Mouse (Mus musculus): Measurements from ENCODE around the gene Lpar5.

Lpar5 gene

GRCm38 (mm10) chr6:125087937-125088336 is 20.2 kb downstream of the Lpar5 start:
- DNase-seq = no peak

DNA sequence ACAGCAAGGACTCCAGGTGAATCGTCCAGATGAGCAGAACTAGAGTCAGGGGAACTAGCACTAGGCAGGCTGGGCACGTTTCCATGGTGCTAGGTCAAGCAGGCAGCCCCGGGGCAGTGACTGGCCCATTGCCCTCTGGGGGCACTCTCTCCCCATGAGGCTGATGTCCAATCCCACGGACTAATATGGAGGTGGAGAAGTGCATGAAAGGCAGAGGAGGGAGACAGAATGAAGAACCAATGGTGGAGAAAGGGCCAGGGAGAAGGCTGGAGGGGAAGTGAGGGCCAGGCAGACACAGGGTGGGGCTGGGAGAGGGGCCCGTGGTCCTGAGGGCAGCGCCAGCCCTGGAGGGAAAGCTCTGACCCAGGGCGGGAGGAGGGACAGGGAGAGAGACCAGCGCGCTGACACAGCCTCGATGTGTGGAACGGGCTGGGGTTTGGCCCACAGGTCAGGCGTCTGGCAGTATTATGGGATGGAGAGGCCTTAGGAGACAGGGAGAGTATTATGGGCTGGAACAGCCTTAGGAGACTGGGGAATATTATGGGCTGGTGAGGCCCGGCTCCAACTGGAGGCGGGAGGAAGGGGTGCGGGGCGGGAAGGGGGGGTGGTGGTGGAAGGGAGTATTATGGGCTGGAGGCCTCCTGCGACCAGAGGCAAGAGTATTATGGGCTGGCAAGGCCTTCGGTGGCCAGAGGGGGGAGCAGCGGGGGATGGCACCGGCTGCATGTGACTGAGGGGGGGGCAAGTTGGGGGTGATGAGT is 21.0 kb downstream of the Lpar5 start:
- DNase-seq = peak; percentile 71 to 77

GRCm38 (mm10) chr6:125089521-125090321 is 22.0 kb downstream of the Lpar5 start:
- peak; percentile 69 to 78 for DNase-seq

DNA sequence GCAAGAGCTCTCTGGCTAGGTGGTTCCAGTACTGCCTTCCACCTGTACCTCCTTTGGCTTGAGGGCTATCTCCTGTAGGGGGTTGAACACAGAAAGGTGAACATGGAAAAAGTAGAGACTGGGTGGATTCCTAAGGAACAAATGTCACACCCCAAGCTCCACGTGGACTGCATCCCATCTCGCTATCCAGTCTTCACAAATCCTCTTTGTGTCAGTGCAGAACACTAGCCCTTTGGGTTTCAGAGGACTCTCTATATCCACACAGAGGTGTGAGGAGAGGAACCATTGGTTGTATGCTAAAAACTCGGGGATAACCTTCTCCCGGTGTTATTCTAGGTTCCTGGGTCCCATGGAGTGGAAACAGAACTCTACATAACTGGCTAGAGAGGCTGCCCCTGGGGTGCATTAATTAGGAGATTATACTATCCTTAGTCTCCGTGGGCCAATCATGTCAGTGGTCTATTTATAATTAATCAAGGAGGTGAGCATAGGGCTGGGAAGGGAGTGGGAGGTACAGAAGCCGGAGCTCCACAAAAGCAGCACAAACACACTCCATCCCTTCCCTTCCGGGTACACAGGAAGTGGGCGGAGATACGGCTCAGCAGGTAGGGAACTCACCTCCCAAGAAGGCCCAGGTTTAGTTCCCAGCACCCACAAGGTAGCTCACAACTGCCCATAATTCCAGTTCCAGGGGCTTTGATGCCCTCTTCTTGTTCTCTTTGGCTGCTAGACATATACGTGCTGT is 22.8 kb downstream of the Lpar5 start:
- DNase-seq = no peak

DNA sequence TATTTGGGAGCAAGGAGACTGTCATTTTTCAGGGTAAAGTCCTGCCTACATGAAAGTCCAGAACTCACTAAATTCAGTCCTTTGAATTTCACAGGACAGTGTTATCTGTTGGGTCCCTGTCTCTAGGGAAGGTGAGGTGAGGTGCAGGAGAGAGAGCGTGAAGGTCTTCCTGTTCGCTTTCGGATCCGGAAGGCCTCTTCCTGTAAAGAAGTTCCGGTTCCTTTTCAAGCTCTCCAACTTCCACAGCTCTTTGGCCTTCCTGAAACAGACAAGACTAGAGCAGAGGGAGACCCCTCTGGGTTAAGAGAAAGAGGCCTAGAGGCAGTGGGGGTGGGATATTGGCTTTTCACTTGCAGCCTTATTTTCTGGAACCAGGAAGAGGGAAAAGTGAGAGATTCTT is 24.7 kb downstream of the Lpar5 start:
- no peak for DNase-seq

- no peak for DNase-seq
These were observed 27.1 kb downstream of the Lpar5 start for GRCm38 (mm10) chr6:125094843-125095242.

- DNase-seq = peak; percentile 95
These were observed 27.9 kb downstream of the Lpar5 start, which contains the start of gene Chd4 for GRCm38 (mm10) chr6:125095391-125096278. TSS of gene Chd4 (plus strand) at chr6:125095981.

DNA sequence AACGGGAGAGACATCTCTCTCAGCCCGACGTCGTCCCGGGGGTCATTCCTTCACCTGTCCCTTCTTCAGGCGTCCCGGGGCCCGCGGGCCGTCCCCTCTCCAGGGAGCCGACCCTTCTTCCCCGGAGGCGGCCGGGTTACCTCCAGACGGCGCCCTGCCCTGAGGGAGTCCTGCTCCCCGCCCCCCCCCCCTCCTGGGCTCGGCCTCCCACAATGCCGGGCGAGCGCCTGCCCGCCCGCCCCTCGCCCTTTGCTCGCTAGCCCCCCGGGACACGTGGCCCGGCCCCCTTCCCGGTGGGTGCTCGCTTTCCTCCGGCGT is 28.5 kb downstream of the Lpar5 start:
- no peak for DNase-seq

GRCm38 (mm10) chr6:125096597-125097345 is 29.1 kb downstream of the Lpar5 start:
- peak; percentile 64 to 69 for DNase-seq

DNA sequence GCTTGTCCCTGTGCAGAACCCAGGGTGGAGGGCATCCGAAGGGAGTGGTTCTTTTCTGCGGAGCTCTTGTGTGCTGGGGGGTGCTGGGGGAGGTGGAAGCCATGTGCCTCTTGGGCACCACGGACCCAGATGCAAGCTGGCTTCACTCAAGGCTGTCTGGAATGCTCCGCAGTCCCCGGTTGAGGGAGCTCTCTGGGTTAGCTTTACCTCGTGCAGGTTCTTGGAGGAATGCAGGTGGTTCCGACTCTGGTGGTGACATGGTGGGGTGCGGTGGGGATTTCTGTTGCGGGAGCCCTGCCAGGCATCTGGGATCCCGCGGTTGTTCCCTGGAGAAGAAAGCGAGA is 29.6 kb downstream of the Lpar5 start:
- DNase-seq = peak; percentile 52 to 56

DNA sequence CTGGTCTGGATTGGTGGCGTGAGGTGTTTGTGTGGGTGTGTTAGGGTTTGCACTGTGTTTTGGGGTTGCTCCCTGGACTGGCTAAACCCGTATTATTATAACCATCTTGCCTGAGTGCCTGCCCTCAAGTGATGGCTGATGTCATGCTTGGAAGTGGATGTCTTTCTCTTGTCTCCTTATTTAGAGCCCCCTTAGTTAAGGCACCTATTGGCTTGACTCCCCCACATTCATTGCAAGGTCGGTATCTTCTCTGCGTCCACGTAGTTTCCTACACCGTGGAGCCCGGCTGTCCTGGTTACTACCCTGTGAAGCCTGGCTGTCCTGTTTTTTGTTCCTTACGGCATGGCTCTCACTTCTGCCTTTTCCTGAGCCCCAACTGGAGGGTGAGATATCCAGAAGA is 30.2 kb downstream of the Lpar5 start:
- peak in 1 of 2 experiments; percentile 35 for DNase-seq

DNA sequence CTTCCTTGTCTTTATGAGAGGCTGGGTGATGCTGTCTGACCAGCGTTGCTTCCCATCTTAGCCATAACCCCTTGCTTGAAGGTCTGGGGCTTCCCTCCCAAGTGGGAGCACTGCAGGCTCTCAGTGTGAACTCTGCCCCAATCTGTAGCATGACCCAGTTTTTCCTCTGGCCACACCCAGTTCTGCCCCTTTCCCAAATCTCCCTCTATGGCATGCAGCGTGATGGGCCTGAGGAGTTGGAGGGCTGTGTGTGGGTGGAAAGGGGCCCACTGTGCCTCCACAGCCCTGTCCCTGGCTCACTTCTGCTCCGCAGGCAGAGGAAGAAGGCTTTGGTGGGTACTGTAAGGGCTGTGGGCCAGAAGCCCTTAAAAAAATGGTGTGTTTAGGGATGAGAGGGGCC is 30.8 kb downstream of the Lpar5 start:
- peak; percentile 45 to 53 for DNase-seq

DNA sequence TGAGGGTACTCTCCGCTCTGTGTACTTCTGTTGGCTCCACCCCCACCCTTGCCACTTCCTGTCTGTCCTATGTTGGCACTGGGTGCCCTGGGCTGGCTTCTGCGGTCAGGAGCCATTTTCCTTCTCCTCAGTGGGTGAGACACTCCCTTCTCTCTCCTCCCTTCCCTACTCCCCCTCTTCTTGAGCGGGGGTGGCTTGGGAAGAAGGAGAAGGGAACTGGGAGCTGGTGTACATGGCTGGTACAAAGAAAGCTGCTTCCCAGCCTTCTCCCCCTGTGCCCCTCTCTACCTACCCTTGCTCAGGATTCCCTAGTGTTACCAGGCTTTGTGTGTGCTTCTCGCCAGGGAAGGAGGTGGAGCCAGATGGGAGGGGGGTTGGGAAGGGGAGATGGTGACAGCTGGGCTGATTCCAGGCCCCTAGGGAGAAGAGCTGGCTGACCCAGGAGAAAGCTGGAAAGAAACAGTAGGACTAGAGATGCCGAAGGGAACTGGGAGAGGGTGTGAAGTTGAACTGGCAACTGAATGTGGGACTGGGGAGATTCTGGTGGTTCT is 31.8 kb downstream of the Lpar5 start:
- DNase-seq = peak; percentile 46 to 49

DNA sequence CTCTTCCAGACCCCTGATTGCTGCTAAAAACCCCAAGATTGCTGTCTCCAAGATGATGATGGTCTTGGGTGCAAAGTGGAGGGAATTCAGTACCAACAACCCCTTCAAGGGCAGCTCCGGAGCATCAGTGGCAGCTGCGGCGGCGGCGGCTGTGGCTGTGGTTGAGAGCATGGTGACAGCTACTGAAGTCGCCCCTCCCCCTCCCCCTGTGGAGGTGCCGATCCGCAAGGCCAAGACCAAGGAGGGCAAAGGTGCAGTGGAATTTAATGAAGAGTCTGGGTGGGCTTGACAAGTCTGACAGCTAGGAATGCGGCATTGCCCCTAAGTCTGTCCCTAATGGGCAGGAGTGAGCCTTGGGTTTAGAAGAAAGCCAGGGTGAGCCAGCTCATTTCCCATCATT is 33.7 kb downstream of the Lpar5 start:
- no peak for DNase-seq

GRCm38 (mm10) chr6:125104223-125104622 is 36.5 kb downstream of the Lpar5 start:
- DNase-seq = no peak

DNA sequence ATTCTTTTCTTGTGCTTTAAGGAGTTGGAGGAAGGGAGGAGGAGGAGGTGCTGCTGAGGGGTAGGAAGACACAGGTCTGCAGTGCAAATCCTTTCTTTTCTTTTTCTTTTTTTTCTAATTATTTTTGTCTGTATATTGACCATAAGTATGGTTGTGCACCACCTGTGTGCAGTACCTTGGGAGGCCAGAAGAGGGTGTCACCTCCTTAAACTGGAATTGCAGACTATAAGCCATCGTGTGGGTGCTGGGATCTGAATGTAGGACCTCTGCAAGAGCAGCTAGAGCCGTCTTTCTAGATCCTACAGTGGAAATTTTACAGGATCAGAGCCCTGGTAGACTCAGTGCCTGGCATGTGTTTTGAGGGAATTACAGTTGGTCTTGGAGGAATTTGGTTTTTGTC is 40.0 kb downstream of the Lpar5 start:
- DNase-seq = no peak

- DNase-seq = no peak
These were observed 41.7 kb downstream of the Lpar5 start for GRCm38 (mm10) chr6:125109371-125109770.

DNA sequence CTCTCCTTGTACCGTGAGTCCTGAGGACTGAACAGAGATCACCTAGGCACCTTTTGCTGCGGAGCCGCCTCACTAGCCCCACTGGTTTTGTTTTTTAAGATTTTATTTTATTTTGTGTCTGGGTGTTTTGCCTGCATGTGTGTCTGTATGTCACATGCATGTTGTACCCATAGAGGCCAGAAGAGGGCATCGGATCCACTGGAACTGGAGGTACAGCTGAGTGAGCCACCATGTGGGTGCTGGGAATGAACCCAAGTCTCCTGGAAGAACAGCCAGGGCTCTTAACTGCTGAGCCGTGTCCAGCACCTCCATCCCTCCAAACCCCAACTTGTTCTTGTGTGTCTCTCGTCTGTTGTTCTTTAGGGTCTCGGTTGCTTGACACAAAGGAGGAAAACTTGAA is 43.2 kb downstream of the Lpar5 start:
- peak; percentile 46 to 57 for DNase-seq

DNA sequence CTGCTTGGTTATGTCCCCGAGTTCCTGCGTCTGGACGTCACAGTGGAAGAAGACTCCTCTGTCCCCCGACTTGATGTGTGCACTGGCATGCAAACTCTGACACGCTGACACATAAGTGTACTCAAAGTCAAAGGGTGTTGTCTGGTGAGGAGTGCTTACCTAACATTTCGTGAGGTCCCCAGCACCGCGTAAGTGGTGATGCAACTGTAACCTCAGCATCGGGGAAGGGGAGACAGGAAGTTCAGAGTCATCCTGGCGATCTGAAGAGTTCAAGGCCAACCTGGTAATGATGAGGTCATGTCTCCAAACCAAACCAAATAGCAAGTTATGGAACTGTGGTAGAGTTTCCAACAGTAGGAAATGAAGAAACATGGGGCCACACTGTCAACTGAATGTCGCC is 44.8 kb downstream of the Lpar5 start:
- no peak for DNase-seq

GRCm38 (mm10) chr6:125119387-125119786 is 51.7 kb downstream of the Lpar5 start:
- DNase-seq = no peak

- DNase-seq = no peak
These were observed 61.0 kb downstream of the Lpar5 start for GRCm38 (mm10) chr6:125128724-125129123.
